Mouse (Mus musculus) spleen, postnatal 4 days (tissue): ENCODE results near the gene Dnajb4.
"Not testable (repeated sequence)": the region's sequence is repeated elsewhere in the genome, so short reads cannot be mapped to it uniquely, and the experiment has no call there.

Experiments used
- DNase-seq, 2 experiments: peaks; one replicate each; pipeline ENCODE4 v3.0.0; 2022; ENCODE audit warnings: low spot score in 2 of 2

Dnajb4 gene

GRCm38 (mm10) chr3:152149449-152149848 is 60.7 kb downstream of the Dnajb4 start:
- no peak for DNase-seq

GRCm38 (mm10) chr3:152147085-152147831 is 62.8 kb downstream of the Dnajb4 start:
- DNase-seq: no peak

- no peak for DNase-seq
Observed at GRCm38 (mm10) chr3:152145186-152145585, 64.9 kb downstream of the Dnajb4 start.

GRCm38 (mm10) chr3:152142989-152143695 is 67.0 kb downstream of the Dnajb4 start:
- DNase-seq: no peak

GRCm38 (mm10) chr3:152142146-152142545 is 68.0 kb downstream of the Dnajb4 start:
- DNase-seq: no peak

GRCm38 (mm10) chr3:152139308-152139707 is 70.8 kb downstream of the Dnajb4 start:
- DNase-seq: not testable (repeated sequence)

- DNase-seq: not testable (repeated sequence)
Observed at GRCm38 (mm10) chr3:152136106-152136505, 74.0 kb downstream of the Dnajb4 start.

GRCm38 (mm10) chr3:152133621-152134020 is 76.5 kb downstream of the Dnajb4 start:
- DNase-seq: no peak

GRCm38 (mm10) chr3:152130963-152131362 is 79.1 kb downstream of the Dnajb4 start:
- no peak for DNase-seq

GRCm38 (mm10) chr3:152129426-152129825 is 80.7 kb downstream of the Dnajb4 start:
- DNase-seq: not testable (repeated sequence)

- no peak for DNase-seq
Observed at GRCm38 (mm10) chr3:152128631-152129030, 81.5 kb downstream of the Dnajb4 start.
